Mouse (Mus musculus) ES-E14 (cell line): Measurements from ENCODE around the gene Lrrc28.

ENCODE experiments used
- CHD2 ChIP-seq: IDR thresholded peaks from 2 replicates; pipeline ENCODE4 v1.6.1; 2014; ENCODE audit warnings: mild to moderate bottlenecking, low read depth, low read length, inconsistent platforms
- HCFC1 ChIP-seq: IDR thresholded peaks from 2 replicates; pipeline ENCODE4 v1.6.1; 2012; ENCODE audit warnings: low read length, inconsistent platforms, borderline replicate concordance; ENCODE audit not compliant: insufficient read depth
- MAFK ChIP-seq: IDR thresholded peaks from 2 replicates; pipeline ENCODE4 v1.6.1; 2014; ENCODE audit warnings: mild to moderate bottlenecking, low read depth, low read length, inconsistent platforms; ENCODE audit not compliant: insufficient read depth
- ZC3H11A ChIP-seq: IDR thresholded peaks from 2 replicates; pipeline ENCODE4 v1.6.1; 2012; ENCODE audit warnings: low read depth, mild to moderate bottlenecking, inconsistent platforms, low read length, borderline replicate concordance
- ZNF384 ChIP-seq: IDR thresholded peaks from 2 replicates; pipeline ENCODE4 v1.6.1; 2012; ENCODE audit warnings: low read depth, low read length, inconsistent platforms

GRCm38 (mm10) chr7:67654668-67655067, 9.6 kb upstream of the Lrrc28 start:
- no peak for TF ChIP-seq HCFC1
- TF ChIP-seq ZC3H11A = no peak
- TF ChIP-seq ZNF384 = no peak
- TF ChIP-seq MAFK = no peak
- no peak for TF ChIP-seq CHD2
